Mouse (Mus musculus) midbrain, embryonic 13.5 days (tissue): ENCODE data around the gene Tex14. TPM values are rescaled to one million over a fixed set of nuclear protein-coding genes. Genes with fewer than 3 reads are reported as not detected.
"Not testable (repeated sequence)": the region's sequence is repeated elsewhere in the genome, so short reads cannot be mapped to it uniquely, and the experiment has no call there.

Source experiments
- ATAC-seq: fragments of 200-750 bp; cut with Nextera tagmentation; 2 replicates; pipeline ENCODE4 v1.8.0; 2017; ENCODE audit warnings: mild to moderate bottlenecking, moderate TSS enrichment, moderate library complexity
- H3K27ac ChIP-seq: fragments of 300-500 bp; sonication (generic); 2 replicates; pipeline ENCODE4 v1.5.1; 2015; ENCODE audit warnings: inconsistent platforms, mild to moderate bottlenecking, moderate library complexity
- H3K27me3 ChIP-seq: fragments of 300-500 bp; sonication (generic); 2 replicates; pipeline ENCODE4 v1.6.1; 2015; ENCODE audit warnings: mild to moderate bottlenecking, inconsistent platforms
- H3K36me3 ChIP-seq: fragments of 300-500 bp; sonication (generic); 2 replicates; pipeline ENCODE4 v1.6.1; 2015; ENCODE audit warnings: mild to moderate bottlenecking, inconsistent platforms
- H3K4me1 ChIP-seq: fragments of 300-500 bp; sonication (generic); replicated peaks from 2 replicates; pipeline ENCODE4 v1.6.1; 2015; ENCODE audit warnings: inconsistent platforms
- H3K4me2 ChIP-seq: fragments of 300-500 bp; sonication (generic); replicated peaks from 2 replicates; pipeline ENCODE4 v1.6.1; 2015; ENCODE audit warnings: moderate library complexity, mild to moderate bottlenecking, inconsistent platforms
- H3K4me3 ChIP-seq: fragments of 300-500 bp; sonication (generic); replicated peaks from 2 replicates; pipeline ENCODE4 v1.5.1; 2015; ENCODE audit warnings: mild to moderate bottlenecking, inconsistent platforms
- H3K9ac ChIP-seq: fragments of 300-500 bp; sonication (generic); replicated peaks from 2 replicates; pipeline ENCODE4 v1.6.1; 2015; ENCODE audit warnings: mild to moderate bottlenecking, inconsistent platforms
- H3K9me3 ChIP-seq: fragments of 300-500 bp; sonication (generic); 2 replicates; pipeline ENCODE4 v1.6.1; 2016; ENCODE audit warnings: mild to moderate bottlenecking, inconsistent platforms
- WGBS: fragments of 180-500 bp; shearing (Covaris S2); methylation state at CpG from one replicate; pipeline ENCODE4 v1.1.7; 2015; 5-methylcytosine and 5-hydroxymethylcytosine counted together
- polyA plus RNA-seq: library from polyadenylated mRNA; unstranded; fragments of >200 nt; fragmentation: Nextera tagmentation; extraction: Ambion mirVana; gene quantifications from 2 replicates; pipeline ENCODE4 v1.2.1, GENCODE M21; 2015

Tex14 gene
- polyA plus RNA-seq, 1 experiment from 2014 or later: 0.38 TPM

DNA sequence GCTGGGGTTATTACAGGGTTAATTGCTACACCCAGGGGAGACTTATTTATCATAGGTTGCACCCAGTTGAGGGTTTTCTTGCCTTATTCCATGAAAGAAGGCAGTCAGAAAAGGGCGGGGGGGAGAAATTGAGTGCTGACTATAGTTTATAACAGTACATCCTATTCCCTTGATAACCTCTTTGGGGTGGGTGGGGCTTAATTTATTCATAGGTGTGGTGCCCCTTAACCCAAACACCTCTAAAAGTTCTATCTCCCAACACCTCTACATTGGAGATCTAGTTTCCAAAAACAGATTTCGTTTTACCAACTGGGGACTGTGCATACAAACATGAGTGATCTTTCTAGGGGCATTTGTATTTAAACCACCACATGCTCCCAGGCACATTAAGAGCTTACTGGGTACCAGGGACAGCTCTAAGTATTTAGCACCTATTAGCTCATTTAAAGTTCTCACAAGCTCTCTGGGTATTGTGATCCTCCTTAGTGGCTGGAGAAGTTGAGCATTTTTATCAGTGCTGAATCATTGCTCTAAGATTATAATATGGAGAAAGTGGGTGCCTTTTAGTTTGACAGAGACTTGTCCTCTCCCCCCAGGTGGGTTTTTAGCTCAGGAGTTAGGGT lies 23.3 kb downstream of the Tex14 start:
- H3K4me3 ChIP-seq: no peak overlapping the region
- 72% methylated on average over 2 of the region's 2 CpGs for WGBS
- no peak overlapping the region for H3K27ac ChIP-seq
- no peaks in the 10 kb centered on the region for H3K27me3 ChIP-seq
- ATAC-seq: no peak
- no peak overlapping the region for H3K9ac ChIP-seq
- no peak overlapping the region for H3K4me2 ChIP-seq
- no peaks in the 10 kb centered on the region for H3K36me3 ChIP-seq
- peaks cover 5% of the 10 kb centered on the region for H3K4me1 ChIP-seq
- H3K9me3 ChIP-seq: no peaks in the 10 kb centered on the region

DNA sequence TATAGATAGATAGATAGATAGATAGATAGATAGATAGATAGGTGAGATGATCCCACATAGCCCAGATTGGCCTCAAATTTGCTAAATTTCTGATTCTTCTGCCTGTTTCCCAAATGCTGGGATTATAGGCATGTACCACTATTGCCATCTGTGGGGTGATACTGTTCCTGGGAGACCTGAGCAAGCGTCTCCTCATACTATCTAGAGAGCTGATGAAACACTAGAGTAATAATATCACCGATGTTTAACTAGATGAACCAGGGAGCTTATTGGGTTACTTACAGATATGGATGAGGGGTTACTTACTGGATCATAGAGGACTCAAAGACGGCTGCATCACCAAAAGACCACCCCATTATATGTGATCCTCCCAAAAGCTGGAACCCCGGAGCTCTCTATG lies 24.5 kb downstream of the Tex14 start:
- Histone ChIP-seq H3K9ac (no peak overlapping the region), H3K4me1 (peaks cover 5% of the 10 kb centered on the region), H3K4me2 (no peak overlapping the region), H3K4me3 (no peak overlapping the region), H3K27me3 (no peaks in the 10 kb centered on the region), H3K27ac (no peak overlapping the region), H3K9me3 (no peaks in the 10 kb centered on the region), H3K36me3 (no peaks in the 10 kb centered on the region)
- no peak for ATAC-seq
- 89% methylated on average over 4 of the region's 4 CpGs for whole genome bisulfite sequencing

GRCm38 (mm10) chr11:87430374-87430773 lies 25.5 kb downstream of the Tex14 start:
- Histone ChIP-seq H3K4me2 (no peak overlapping the region), H3K27me3 (no peaks in the 10 kb centered on the region), H3K9me3 (no peaks in the 10 kb centered on the region), H3K27ac (no peak overlapping the region), H3K4me3 (no peak overlapping the region), H3K36me3 (no peaks in the 10 kb centered on the region), H3K4me1 (peaks cover 5% of the 10 kb centered on the region), H3K9ac (no peak overlapping the region)
- 88% methylated on average over 2 of the region's 2 CpGs for WGBS
- no peak for ATAC-seq

DNA sequence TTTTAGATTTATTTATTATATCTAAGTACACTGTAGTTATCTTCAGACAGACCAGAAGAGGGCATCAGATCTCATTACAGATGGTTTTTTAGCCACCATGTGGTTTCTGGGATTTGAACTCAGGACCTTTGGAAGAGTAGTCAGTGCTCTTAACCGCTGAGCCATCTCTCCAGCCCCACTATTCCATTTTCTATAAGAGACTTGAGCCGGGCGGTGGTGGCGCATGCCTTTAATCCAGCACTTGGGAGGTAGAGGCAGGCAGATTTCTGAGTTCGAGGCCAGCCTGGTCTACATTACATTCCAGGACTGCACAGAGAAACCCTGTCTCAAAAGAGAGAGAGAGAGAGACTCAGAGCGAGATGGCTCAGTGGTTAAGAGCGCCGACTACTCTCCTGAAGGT lies 26.9 kb downstream of the Tex14 start:
- not testable (repeated sequence) for ATAC-seq, H3K4me3 ChIP-seq, H3K4me1 ChIP-seq, H3K9ac ChIP-seq, H3K36me3 ChIP-seq, H3K27me3 ChIP-seq, H3K9me3 ChIP-seq, H3K4me2 ChIP-seq, H3K27ac ChIP-seq
- WGBS: 93% methylated on average over 8 of the region's 8 CpGs

- no peak overlapping the region for H3K4me3 ChIP-seq
- H3K9me3 ChIP-seq: no peaks in the 10 kb centered on the region
- no peak overlapping the region for H3K27ac ChIP-seq
- no peak for ATAC-seq
- no peak overlapping the region for H3K9ac ChIP-seq
- H3K36me3 ChIP-seq: no peaks in the 10 kb centered on the region
- H3K4me1 ChIP-seq: no peaks in the 10 kb centered on the region
- H3K4me2 ChIP-seq: no peak overlapping the region
- H3K27me3 ChIP-seq: no peaks in the 10 kb centered on the region
- WGBS: 71% methylated on average over 1 of the region's 1 CpGs
Measured at GRCm38 (mm10) chr11:87432447-87432846, 27.6 kb downstream of the Tex14 start.

DNA sequence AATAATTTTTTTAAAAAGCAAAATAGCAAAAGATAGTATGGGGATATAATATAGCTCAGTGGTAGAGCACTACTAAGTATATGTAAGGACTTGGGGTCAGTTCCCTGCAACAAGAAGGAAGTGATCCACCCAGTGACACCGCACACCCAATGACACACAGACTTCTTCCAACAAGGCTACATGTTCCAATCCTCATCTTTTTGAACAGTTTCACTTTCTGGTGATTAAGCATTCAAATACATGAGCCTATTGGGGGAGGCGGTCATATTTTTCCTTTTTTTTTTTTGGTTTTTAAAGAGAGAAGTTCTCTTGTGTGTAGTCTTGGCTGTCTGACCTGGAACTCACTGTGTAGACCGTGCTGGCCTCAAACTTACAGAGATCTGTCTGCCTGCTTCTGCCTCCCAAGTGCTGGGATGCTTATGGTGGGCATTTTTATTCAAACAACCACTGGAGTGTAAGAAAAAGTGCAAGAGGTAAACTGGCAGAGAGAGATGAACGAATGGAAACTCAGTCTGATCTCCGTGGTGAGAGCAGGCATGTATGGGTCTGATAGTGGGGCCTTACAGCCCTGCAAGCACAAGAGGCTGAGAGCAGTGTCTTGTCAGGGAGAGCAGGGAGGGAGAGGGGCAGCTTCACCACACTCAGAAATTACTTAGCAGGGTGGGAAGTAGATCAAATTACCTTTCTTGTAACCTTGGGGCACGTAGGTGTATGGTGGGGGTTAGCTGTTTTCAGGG lies 28.2 kb downstream of the Tex14 start:
- Histone ChIP-seq H3K27me3 (no peaks in the 10 kb centered on the region), H3K9me3 (no peaks in the 10 kb centered on the region), H3K4me3 (no peak overlapping the region), H3K36me3 (no peaks in the 10 kb centered on the region), H3K27ac (no peak overlapping the region), H3K4me1 (no peaks in the 10 kb centered on the region), H3K9ac (no peak overlapping the region), H3K4me2 (no peak overlapping the region)
- no peak for ATAC-seq
- WGBS: 53% methylated on average over 6 of the region's 6 CpGs

DNA sequence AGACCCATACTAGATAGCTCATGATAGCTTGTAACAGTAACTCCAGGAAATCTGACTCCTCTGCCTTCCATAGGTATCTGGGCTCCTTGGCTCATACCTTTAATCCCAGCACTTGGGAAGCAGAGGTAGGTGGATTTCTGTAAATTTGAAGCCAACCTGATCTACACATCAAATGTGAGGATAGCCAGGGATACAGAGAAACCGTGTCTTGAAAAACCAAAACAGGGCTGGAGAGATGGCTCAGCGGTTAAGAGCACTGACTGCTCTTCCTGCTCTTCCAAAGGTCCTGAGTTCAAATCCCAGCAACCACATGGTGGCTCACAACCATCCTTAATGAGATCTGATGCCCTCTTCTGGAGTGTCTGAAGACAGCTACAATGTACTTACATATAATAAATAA lies 30.2 kb downstream of the Tex14 start:
- not testable (repeated sequence) for H3K27me3 ChIP-seq, H3K36me3 ChIP-seq, ATAC-seq, H3K4me1 ChIP-seq, H3K9ac ChIP-seq, H3K4me2 ChIP-seq, H3K4me3 ChIP-seq, H3K9me3 ChIP-seq, H3K27ac ChIP-seq
- whole genome bisulfite sequencing: 89% methylated on average over 2 of the region's 2 CpGs

- H3K4me1 ChIP-seq: no peaks in the 10 kb centered on the region
- H3K27ac ChIP-seq: no peak overlapping the region
- H3K9ac ChIP-seq: no peak overlapping the region
- H3K9me3 ChIP-seq: no peaks in the 10 kb centered on the region
- no peak for ATAC-seq
- H3K4me3 ChIP-seq: no peak overlapping the region
- WGBS: 68% methylated on average over 5 of the region's 5 CpGs
- H3K4me2 ChIP-seq: no peak overlapping the region
- no peaks in the 10 kb centered on the region for H3K36me3 ChIP-seq
- H3K27me3 ChIP-seq: 0 out of 2 replicates have a peak, but pooled peaks cover 3% of the 10 kb centered on the region
Measured at GRCm38 (mm10) chr11:87436326-87437232, 31.7 kb downstream of the Tex14 start.

DNA sequence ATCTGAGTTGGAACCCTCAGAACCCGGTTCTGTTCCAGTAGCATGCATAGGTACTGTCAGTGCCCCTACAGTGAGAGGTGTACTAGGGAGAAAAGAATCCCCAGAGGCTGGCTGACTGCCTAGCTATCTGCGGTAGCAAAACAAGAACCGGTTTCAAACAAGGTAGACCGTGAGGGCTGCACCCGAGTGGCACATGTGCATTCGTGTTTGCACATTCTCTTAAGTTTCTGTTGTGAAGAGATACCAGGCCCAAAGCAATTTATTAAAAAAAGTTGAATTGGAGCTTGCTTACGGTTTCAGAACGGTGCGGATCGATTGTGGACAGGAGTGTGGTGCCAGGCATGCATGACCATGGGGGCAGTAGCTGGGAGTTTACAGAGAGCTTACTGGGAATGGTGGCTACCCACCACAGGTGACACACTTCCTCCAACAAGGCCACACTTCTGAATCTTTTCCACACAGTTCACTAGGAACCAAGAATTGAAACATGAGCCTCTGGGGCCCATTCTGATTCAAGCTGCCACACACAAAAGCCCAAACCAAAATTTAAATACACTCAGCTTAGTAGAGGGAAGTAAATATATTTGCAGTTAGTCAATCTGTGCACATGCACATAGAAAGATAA lies 35.0 kb downstream of the Tex14 start:
- peaks cover 10% of the 10 kb centered on the region; the same call in 1 of the 2 replicates for H3K4me1 ChIP-seq
- no peak overlapping the region for H3K4me2 ChIP-seq
- H3K4me3 ChIP-seq: no peak overlapping the region
- no peak overlapping the region for H3K27ac ChIP-seq
- 0 out of 2 replicates have a peak, but pooled peaks cover 3% of the 10 kb centered on the region for H3K27me3 ChIP-seq
- H3K9me3 ChIP-seq: no peaks in the 10 kb centered on the region
- H3K36me3 ChIP-seq: no peaks in the 10 kb centered on the region
- 88% methylated on average over 10 of the region's 10 CpGs for WGBS
- no peak for ATAC-seq
- no peak overlapping the region for H3K9ac ChIP-seq

DNA sequence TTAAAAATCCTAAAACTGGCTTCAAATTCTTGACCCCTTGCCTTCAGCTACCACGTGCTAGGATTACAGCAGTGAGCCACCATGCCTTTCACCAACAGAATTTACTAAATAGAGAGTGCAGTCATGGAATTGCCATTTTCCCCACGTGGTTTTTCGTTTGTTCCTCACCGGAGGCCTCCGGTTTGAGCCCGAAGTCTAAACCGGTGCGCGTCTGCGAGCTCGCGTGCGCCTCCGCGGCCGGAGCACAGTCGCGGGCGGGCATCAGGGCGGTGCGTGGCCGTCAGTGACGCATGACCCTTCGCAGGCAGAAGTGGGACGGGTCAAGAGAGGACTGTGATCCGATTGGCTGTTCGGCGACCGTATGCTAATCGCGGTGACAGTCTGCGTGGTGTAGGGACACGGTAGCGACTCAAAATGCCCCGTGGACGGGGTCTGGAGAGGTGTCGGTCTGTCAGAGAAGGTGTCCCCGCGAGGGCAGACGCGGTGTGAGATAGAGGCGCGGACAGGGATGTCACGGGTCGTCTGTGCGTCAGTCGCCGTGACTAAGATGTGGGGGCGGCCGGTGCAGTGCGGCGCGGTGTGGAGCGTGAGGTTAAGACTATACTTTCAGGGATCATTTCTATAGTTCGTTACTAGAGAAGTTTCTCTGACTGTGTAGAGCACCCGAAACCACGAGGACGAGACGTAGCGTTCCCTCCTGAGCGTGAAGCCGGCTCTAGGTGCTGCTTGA lies 37.9 kb downstream of the Tex14 start:
- WGBS: under 1% methylated on average over 32 of the region's 62 CpGs
- Histone ChIP-seq H3K4me2 (peak overlapping the region; percentile 54), H3K9ac (peak overlapping the region; percentile 66), H3K4me1 (peaks cover 13% of the 10 kb centered on the region; the same call in 1 of the 2 replicates), H3K4me3 (peak overlapping the region; percentile 34), H3K27ac (peak overlapping the region; percentile 84)
- ATAC-seq: peak; percentile 98
- not testable (repeated sequence) for H3K27me3 ChIP-seq, H3K9me3 ChIP-seq, H3K36me3 ChIP-seq

GRCm38 (mm10) chr11:87443373-87443883 lies 38.6 kb downstream of the Tex14 start:
- no peak overlapping the region for H3K9ac ChIP-seq
- H3K9me3 ChIP-seq: no peaks in the 10 kb centered on the region
- H3K4me3 ChIP-seq: no peak overlapping the region
- peak overlapping the region; percentile 25; the same call in 1 of the 2 replicates for H3K4me2 ChIP-seq
- H3K27ac ChIP-seq: peak overlapping the region; percentile 86
- H3K27me3 ChIP-seq: 0 out of 2 replicates have a peak, but pooled peaks cover 3% of the 10 kb centered on the region
- 3% methylated on average over 5 of the region's 5 CpGs for WGBS
- peaks cover 13% of the 10 kb centered on the region; the same call in 1 of the 2 replicates for H3K4me1 ChIP-seq
- H3K36me3 ChIP-seq: no peaks in the 10 kb centered on the region
- no peak for ATAC-seq
